Mouse (Mus musculus) thymus, adult 2 months (tissue): ENCODE data around the gene Pkdrej.

Experiments
- CTCF ChIP-seq: fragments of 200-500 bp; IDR thresholded peaks from 2 replicates; pipeline ENCODE4 v1.5.1; 2012; ENCODE audit warnings: mild to moderate bottlenecking, control low read depth, low read length, moderate library complexity, borderline replicate concordance; ENCODE audit not compliant: control insufficient read depth, poor library complexity, insufficient read depth; ENCODE audit errors: extremely low read depth
- POLR2A ChIP-seq: fragments of 200-500 bp; IDR thresholded peaks from 2 replicates; pipeline ENCODE4 v1.6.1; 2012; ENCODE audit warnings: mild to moderate bottlenecking, low read length, control low read depth, moderate library complexity; ENCODE audit not compliant: control insufficient read depth, poor library complexity, insufficient read depth; ENCODE audit errors: extremely low read depth

- TF ChIP-seq CTCF, result no peak
- TF ChIP-seq POLR2A, result no peak
Measured at GRCm38 (mm10) chr15:85786711-85787110, 34.8 kb downstream of the Pkdrej start.
